22 mouse cellular contexts compared by ENCODE assay signal in genomic region chr14:76913850-76914249, GRCm38 (mm10).
DNase-seq lines count a peak whose midpoint lies in the region; ATAC-seq lines count a peak whose summit lies in the region.
"Had no signal": no experiment of that assay in that cellular context is flagged by ENCODE, and none has a peak within 500 bp of the region (broad histone marks: within the 10 kb centered on the region; RNA-seq: fewer than 3 reads in every experiment).

No protein-coding gene starts in this region.

- no peaks in the 10 kb centered on the region for H3K9me3 ChIP-seq in heart, embryonic 15.5 days (replicated peaks)
- no peaks in the 10 kb centered on the region for H3K9me3 ChIP-seq in liver, embryonic 16.5 days (replicated peaks; ENCODE audit: control insufficient read depth, low read length)
- H3K9me3 ChIP-seq: forebrain, embryonic 13.5 days; hindbrain, embryonic 15.5 days; intestine, embryonic 15.5 days; liver, embryonic 15.5 days; neural tube, embryonic 15.5 days had no signal

- H3K4me2 ChIP-seq in heart, embryonic 15.5 days = no peak overlapping the region
- no peak overlapping the region for H3K4me2 ChIP-seq in liver, embryonic 16.5 days (ENCODE audit: low read depth, low read length)
- H3K4me2 ChIP-seq: forebrain, embryonic 13.5 days; hindbrain, embryonic 15.5 days; intestine, embryonic 15.5 days; liver, embryonic 15.5 days; neural tube, embryonic 15.5 days had no signal

- DNase-seq in heart, postnatal 4 days = no peak
- no peak for DNase-seq in liver
- DNase-seq in gastrocnemius, postnatal 25 days = no peak
- DNase-seq: adrenal gland, postnatal 25 days; cerebellum, adult 18-20 months; cerebellum, postnatal 36 days; gastrocnemius, postnatal 10 days; heart, postnatal 36 days; midbrain, embryonic 14.5 days; spleen, adult 18-20 months; thymus, postnatal 4 days had no signal

- H3K9ac ChIP-seq in heart, embryonic 15.5 days = no peak overlapping the region
- H3K9ac ChIP-seq in liver, embryonic 16.5 days (ENCODE audit: low read depth, low read length) = no peak overlapping the region
- H3K9ac ChIP-seq: forebrain, embryonic 13.5 days; hindbrain, embryonic 15.5 days; intestine, embryonic 15.5 days; liver, embryonic 15.5 days; neural tube, embryonic 15.5 days had no signal

- H3K4me1 ChIP-seq in heart, embryonic 15.5 days (replicated peaks) = peaks cover 15% of the 10 kb centered on the region
- H3K4me1 ChIP-seq in liver, embryonic 16.5 days (ENCODE audit: control insufficient read depth, low read depth, low read length) = no peaks in the 10 kb centered on the region
- H3K4me1 ChIP-seq: forebrain, embryonic 13.5 days; hindbrain, embryonic 15.5 days; neural tube, embryonic 15.5 days had no signal

- 0 out of 2 replicates have a peak overlapping the region, but pooled peaks have one; percentile 3 for H3K27ac ChIP-seq in heart, embryonic 15.5 days
- H3K27ac ChIP-seq in liver, embryonic 16.5 days (ENCODE audit: low read length) = no peak overlapping the region
- H3K27ac ChIP-seq: forebrain, embryonic 13.5 days; hindbrain, embryonic 15.5 days; intestine, embryonic 15.5 days; layer of hippocampus, adult 2 months; liver, embryonic 15.5 days; macrophage; neural tube, embryonic 15.5 days had no signal

- H3K4me3 ChIP-seq in heart, embryonic 15.5 days = no peak overlapping the region
- H3K4me3 ChIP-seq in liver, embryonic 16.5 days (ENCODE audit: low read depth, low read length) = no peak overlapping the region
- H3K4me3 ChIP-seq: forebrain, embryonic 13.5 days; hindbrain, embryonic 15.5 days; intestine, embryonic 15.5 days; layer of hippocampus, adult 2 months; liver, embryonic 15.5 days; neural tube, embryonic 15.5 days had no signal

- H3K27me3 ChIP-seq in heart, embryonic 15.5 days = no peaks in the 10 kb centered on the region
- H3K27me3 ChIP-seq in liver, embryonic 16.5 days (ENCODE audit: control insufficient read depth, insufficient read depth, low read depth, low read length) = no peaks in the 10 kb centered on the region
- H3K27me3 ChIP-seq: forebrain, embryonic 13.5 days; hindbrain, embryonic 15.5 days; intestine, embryonic 15.5 days; liver, embryonic 15.5 days; neural tube, embryonic 15.5 days had no signal

- no peaks in the 10 kb centered on the region for H3K36me3 ChIP-seq in heart, embryonic 15.5 days
- H3K36me3 ChIP-seq in liver, embryonic 16.5 days (ENCODE audit: control insufficient read depth, insufficient read depth) = no peaks in the 10 kb centered on the region
- H3K36me3 ChIP-seq: hindbrain, embryonic 15.5 days; intestine, embryonic 15.5 days; liver, embryonic 15.5 days; neural tube, embryonic 15.5 days had no signal

- no peak for ATAC-seq in heart, embryonic 15.5 days (replicated peaks; ENCODE audit: insufficient number of reproducible peaks, insufficient read depth, low FRiP score, low read depth)
- ATAC-seq in liver, embryonic 16.5 days (ENCODE audit: low read depth) = 0 out of 2 replicates have a peak, but pooled peaks have one; percentile 7
- peak; percentile 64 for ATAC-seq in common myeloid progenitor, adult 5-6 weeks (replicated peaks; ENCODE audit: low read depth, poor library complexity, severe bottlenecking)
- peak; percentile 84 for ATAC-seq in megakaryocyte, adult 5-6 weeks (ENCODE audit: poor library complexity, severe bottlenecking)
- ATAC-seq: forebrain, embryonic 13.5 days; intestine, embryonic 15.5 days had no signal

- WGBS in heart, embryonic 15.5 days = 87% methylated on average over 3 of the region's 3 CpGs
- WGBS in liver, embryonic 16.5 days (ENCODE audit: insufficient replicate concordance) = 37% methylated on average over 3 of the region's 3 CpGs
